Mouse (Mus musculus) MEL (cell line): ENCODE results near the gene Fcgr3. TPM values are rescaled to one million over a fixed set of nuclear protein-coding genes. Genes with fewer than 3 reads are reported as not detected.

Experiments used
- DNase-seq: peaks from one replicate; pipeline ENCODE4 v3.0.0; 2011; ENCODE audit warnings: low read depth, low spot score
- H3K27ac ChIP-seq: 2 replicates; pipeline ENCODE4 v1.5.1; 2012; ENCODE audit warnings: low read depth, mild to moderate bottlenecking, control low read depth, low read length, moderate library complexity; ENCODE audit not compliant: control insufficient read depth
- H3K27me3 ChIP-seq, 2 experiments: fragments of 150-350 bp in 1 of 2; sonication (generic) in 1 of 2; 2 replicates each; pipeline ENCODE4 v1.6.1; 2012; ENCODE audit warnings: low read length in 2 of 2, mild to moderate bottlenecking in 2 of 2, improper control_type of control experiment in 1 of 2, moderate library complexity in 1 of 2; ENCODE audit not compliant: insufficient read depth in 2 of 2, control insufficient read depth in 1 of 2
- H3K36me3 ChIP-seq, 2 experiments: 2 replicates each; pipeline ENCODE4 v1.6.1; 2012 to 2014; ENCODE audit warnings: low read length in 2 of 2, improper control_type of control experiment in 1 of 2, inconsistent platforms in 1 of 2, mild to moderate bottlenecking in 1 of 2; ENCODE audit not compliant: insufficient read depth in 2 of 2, control insufficient read depth in 1 of 2
- H3K4me1 ChIP-seq, 2 experiments: fragments of 150-350 bp in 1 of 2; sonication (generic) in 1 of 2; 2 replicates each; pipeline ENCODE4 v1.6.1; 2012; ENCODE audit warnings: low read length in 2 of 2, improper control_type of control experiment in 1 of 2, mild to moderate bottlenecking in 1 of 2; ENCODE audit not compliant: insufficient read depth in 2 of 2, control insufficient read depth in 1 of 2
- H3K4me3 ChIP-seq, 2 experiments: fragments of 150-350 bp in 1 of 2; sonication (generic) in 1 of 2; 2 replicates each; pipeline ENCODE4 v1.5.1; 2012; ENCODE audit warnings: low read depth in 2 of 2, low read length in 2 of 2, mild to moderate bottlenecking in 2 of 2, moderate library complexity in 2 of 2, control low read depth in 1 of 2, improper control_type of control experiment in 1 of 2; ENCODE audit not compliant: control insufficient read depth in 1 of 2, insufficient read depth in 1 of 2
- H3K79me2 ChIP-seq: 2 replicates; pipeline ENCODE4 v1.6.1; 2012; ENCODE audit warnings: mild to moderate bottlenecking, low read length, moderate library complexity; ENCODE audit not compliant: control insufficient read depth, poor library complexity, insufficient read depth
- H3K9ac ChIP-seq: 2 replicates; pipeline ENCODE4 v1.6.1; 2012; ENCODE audit warnings: low read depth, mild to moderate bottlenecking, control low read depth, low read length, moderate library complexity; ENCODE audit not compliant: control insufficient read depth, poor library complexity, severe bottlenecking
- H3K9me3 ChIP-seq: fragments of 150-350 bp; sonication (generic); replicated peaks from 2 replicates; pipeline ENCODE4 v1.6.1; 2012; ENCODE audit warnings: mild to moderate bottlenecking, low read length, improper control_type of control experiment, moderate library complexity; ENCODE audit not compliant: insufficient read depth
- BHLHE40 ChIP-seq: IDR thresholded peaks from 2 replicates; pipeline ENCODE4 v1.6.1; 2012; ENCODE audit warnings: low read depth, mild to moderate bottlenecking, inconsistent platforms, low read length, improper control_type of control experiment, borderline replicate concordance
- CHD1 ChIP-seq: IDR thresholded peaks from 2 replicates; pipeline ENCODE4 v1.6.1; 2012; ENCODE audit warnings: low read depth, mild to moderate bottlenecking, inconsistent platforms, low read length, improper control_type of control experiment
- CHD2 ChIP-seq: IDR thresholded peaks from 2 replicates; pipeline ENCODE4 v1.6.1; 2011; ENCODE audit warnings: low read length, improper control_type of control experiment
- CTCF ChIP-seq, 3 experiments: IDR thresholded peaks in 2 of 3; conservative IDR thresholded peaks in 1 of 3; 2 replicates each; pipeline ENCODE4 v1.5.1; 2011 to 2012; ENCODE audit warnings: low read length in 3 of 3, low read depth in 2 of 3, mild to moderate bottlenecking in 2 of 3, improper control_type of control experiment in 1 of 3, inconsistent platforms in 1 of 3, mixed read lengths in 1 of 3, moderate library complexity in 1 of 3; ENCODE audit not compliant: control insufficient read depth in 1 of 3, insufficient read depth in 1 of 3, poor library complexity in 1 of 3, severe bottlenecking in 1 of 3
- E2F4 ChIP-seq: IDR thresholded peaks from 2 replicates; pipeline ENCODE4 v1.6.1; 2011; ENCODE audit warnings: low read depth, low read length, improper control_type of control experiment, borderline replicate concordance
- ELF1 ChIP-seq: IDR thresholded peaks from 2 replicates; pipeline ENCODE4 v1.6.1; 2014; ENCODE audit warnings: low read depth, mild to moderate bottlenecking, inconsistent platforms, low read length, improper control_type of control experiment, moderate library complexity
- EP300 ChIP-seq, 2 experiments: IDR thresholded peaks; 2 replicates each; pipeline ENCODE4 v1.6.1; 2011; ENCODE audit warnings: improper control_type of control experiment in 2 of 2, low read length in 2 of 2, low read depth in 1 of 2, mild to moderate bottlenecking in 1 of 2
- GATA1 ChIP-seq: IDR thresholded peaks from 2 replicates; pipeline ENCODE4 v1.6.1; 2011; ENCODE audit warnings: low read depth, low read length, improper control_type of control experiment
- HCFC1 ChIP-seq: IDR thresholded peaks from 2 replicates; pipeline ENCODE4 v1.6.1; 2012; ENCODE audit warnings: low read depth, mild to moderate bottlenecking, inconsistent platforms, low read length, improper control_type of control experiment, moderate library complexity
- JUND ChIP-seq: IDR thresholded peaks from 2 replicates; pipeline ENCODE4 v1.6.1; 2011; ENCODE audit warnings: low read depth, mild to moderate bottlenecking, improper control_type of control experiment, low read length
- KAT2A ChIP-seq: conservative IDR thresholded peaks from 2 replicates; pipeline ENCODE4 v1.6.1; 2012; ENCODE audit warnings: low read depth, low read length, improper control_type of control experiment, inconsistent platforms
- MAFK ChIP-seq: IDR thresholded peaks from 2 replicates; pipeline ENCODE4 v1.6.1; 2011; ENCODE audit warnings: low read depth, mild to moderate bottlenecking, low read length, improper control_type of control experiment, borderline replicate concordance
- MAX ChIP-seq: IDR thresholded peaks from 2 replicates; pipeline ENCODE4 v1.6.1; 2011; ENCODE audit warnings: low read length, improper control_type of control experiment
- MAZ ChIP-seq: IDR thresholded peaks from 2 replicates; pipeline ENCODE4 v1.6.1; 2012; ENCODE audit warnings: low read depth, mild to moderate bottlenecking, inconsistent platforms, low read length, improper control_type of control experiment
- MEF2A ChIP-seq: IDR thresholded peaks from 2 replicates; pipeline ENCODE4 v1.6.1; 2014; ENCODE audit warnings: low read depth, mild to moderate bottlenecking, inconsistent platforms, low read length, improper control_type of control experiment; ENCODE audit not compliant: poor library complexity, insufficient replicate concordance, severe bottlenecking; ENCODE audit errors: extremely low read depth
- MXI1 ChIP-seq: IDR thresholded peaks from 2 replicates; pipeline ENCODE4 v1.6.1; 2011; ENCODE audit warnings: mild to moderate bottlenecking, low read depth, low read length, improper control_type of control experiment
- MYB ChIP-seq: IDR thresholded peaks from 2 replicates; pipeline ENCODE4 v1.6.1; 2011; ENCODE audit warnings: mild to moderate bottlenecking, low read depth, low read length, improper control_type of control experiment
- MYC ChIP-seq: IDR thresholded peaks from 2 replicates; pipeline ENCODE4 v1.6.1; 2011; ENCODE audit warnings: low read depth, mild to moderate bottlenecking, low read length, improper control_type of control experiment, moderate library complexity
- NELFE ChIP-seq: IDR thresholded peaks from 2 replicates; pipeline ENCODE4 v1.6.1; 2011; ENCODE audit warnings: low read depth, low read length, improper control_type of control experiment
- NRF1 ChIP-seq: IDR thresholded peaks from 2 replicates; pipeline ENCODE4 v1.6.1; 2014; ENCODE audit warnings: low read depth, mild to moderate bottlenecking, inconsistent platforms, low read length, improper control_type of control experiment, moderate library complexity; ENCODE audit not compliant: poor library complexity, insufficient read depth, severe bottlenecking
- POLR2AphosphoS2 ChIP-seq: IDR thresholded peaks from 2 replicates; pipeline ENCODE4 v1.6.1; 2011; ENCODE audit warnings: low read length, improper control_type of control experiment
- POLR2AphosphoS5 ChIP-seq: IDR thresholded peaks from 2 replicates; pipeline ENCODE4 v1.6.1; 2012; ENCODE audit warnings: low read depth, borderline replicate concordance, mild to moderate bottlenecking, inconsistent platforms, low read length, moderate library complexity, mixed read lengths
- RAD21 ChIP-seq: IDR thresholded peaks from 2 replicates; pipeline ENCODE4 v1.6.1; 2011; ENCODE audit warnings: mild to moderate bottlenecking, low read depth, low read length, improper control_type of control experiment
- RCOR1 ChIP-seq: IDR thresholded peaks from 2 replicates; pipeline ENCODE4 v1.6.1; 2012; ENCODE audit warnings: low read depth, mild to moderate bottlenecking, inconsistent platforms, low read length, improper control_type of control experiment
- SIN3A ChIP-seq: IDR thresholded peaks from 2 replicates; pipeline ENCODE4 v1.6.1; 2012; ENCODE audit warnings: low read length, improper control_type of control experiment, inconsistent platforms
- SMC3 ChIP-seq: IDR thresholded peaks from 2 replicates; pipeline ENCODE4 v1.6.1; 2011; ENCODE audit warnings: low read depth, low read length, improper control_type of control experiment
- TAL1 ChIP-seq: IDR thresholded peaks from 2 replicates; pipeline ENCODE4 v1.6.1; 2012; ENCODE audit warnings: mild to moderate bottlenecking, inconsistent platforms, low read length, moderate library complexity, mixed read lengths
- TBP ChIP-seq: IDR thresholded peaks from 2 replicates; pipeline ENCODE4 v1.8.0; 2011; ENCODE audit warnings: low read depth, low read length, improper control_type of control experiment
- TCF12 ChIP-seq: IDR thresholded peaks from 2 replicates; pipeline ENCODE4 v1.6.1; 2014; ENCODE audit warnings: low read depth, mild to moderate bottlenecking, inconsistent platforms, low read length, improper control_type of control experiment, moderate library complexity
- UBTF ChIP-seq: IDR thresholded peaks from 2 replicates; pipeline ENCODE4 v1.6.1; 2012; ENCODE audit warnings: low read depth, mild to moderate bottlenecking, inconsistent platforms, low read length, improper control_type of control experiment, moderate library complexity, borderline replicate concordance; ENCODE audit not compliant: insufficient read depth
- USF2 ChIP-seq, 2 experiments: IDR thresholded peaks; 2 replicates each; pipeline ENCODE4 v1.6.1; 2011 to 2012; ENCODE audit warnings: improper control_type of control experiment in 2 of 2, low read length in 2 of 2, borderline replicate concordance in 1 of 2, inconsistent platforms in 1 of 2, low read depth in 1 of 2, mild to moderate bottlenecking in 1 of 2; ENCODE audit not compliant: insufficient read depth in 1 of 2
- ZC3H11A ChIP-seq: IDR thresholded peaks from 2 replicates; pipeline ENCODE4 v1.6.1; 2012; ENCODE audit warnings: low read depth, mild to moderate bottlenecking, inconsistent platforms, low read length, improper control_type of control experiment
- ZKSCAN1 ChIP-seq: IDR thresholded peaks from 2 replicates; pipeline ENCODE4 v1.6.1; 2012; ENCODE audit warnings: low read depth, mild to moderate bottlenecking, inconsistent platforms, low read length, improper control_type of control experiment, moderate library complexity
- ZMIZ1 ChIP-seq: IDR thresholded peaks from 2 replicates; pipeline ENCODE4 v1.6.1; 2012; ENCODE audit warnings: low read depth, mild to moderate bottlenecking, inconsistent platforms, low read length, improper control_type of control experiment, moderate library complexity
- ZNF384 ChIP-seq: IDR thresholded peaks from 2 replicates; pipeline ENCODE4 v1.6.1; 2012; ENCODE audit warnings: low read depth, mild to moderate bottlenecking, inconsistent platforms, low read length, improper control_type of control experiment
- polyA plus RNA-seq, 2 experiments: library from polyadenylated mRNA; stranded (reverse) in 1 of 2; unstranded in 1 of 2; fragments of >175 nt in 1 of 2; fragments of >200 nt in 1 of 2; gene quantifications; 2 replicates each; pipeline versions ENCODE4 v1.2.1 to v1.2.4; 2012; ENCODE audit warnings: low replicate concordance in 2 of 2, low read depth in 1 of 2; ENCODE audit not compliant: insufficient read length in 2 of 2, insufficient read depth in 1 of 2, missing spikeins in 1 of 2
- total RNA-seq: library from RNA; depleted of rRNA; stranded (reverse); fragments of 300-350 nt; gene quantifications from 2 replicates; pipeline ENCODE4 v1.2.3, GENCODE M21; 2012

The Fcgr3 gene
- total and polyA plus RNA-seq, 3 experiments: 0.39 to 6.1 TPM; not detected in 1

DNA sequence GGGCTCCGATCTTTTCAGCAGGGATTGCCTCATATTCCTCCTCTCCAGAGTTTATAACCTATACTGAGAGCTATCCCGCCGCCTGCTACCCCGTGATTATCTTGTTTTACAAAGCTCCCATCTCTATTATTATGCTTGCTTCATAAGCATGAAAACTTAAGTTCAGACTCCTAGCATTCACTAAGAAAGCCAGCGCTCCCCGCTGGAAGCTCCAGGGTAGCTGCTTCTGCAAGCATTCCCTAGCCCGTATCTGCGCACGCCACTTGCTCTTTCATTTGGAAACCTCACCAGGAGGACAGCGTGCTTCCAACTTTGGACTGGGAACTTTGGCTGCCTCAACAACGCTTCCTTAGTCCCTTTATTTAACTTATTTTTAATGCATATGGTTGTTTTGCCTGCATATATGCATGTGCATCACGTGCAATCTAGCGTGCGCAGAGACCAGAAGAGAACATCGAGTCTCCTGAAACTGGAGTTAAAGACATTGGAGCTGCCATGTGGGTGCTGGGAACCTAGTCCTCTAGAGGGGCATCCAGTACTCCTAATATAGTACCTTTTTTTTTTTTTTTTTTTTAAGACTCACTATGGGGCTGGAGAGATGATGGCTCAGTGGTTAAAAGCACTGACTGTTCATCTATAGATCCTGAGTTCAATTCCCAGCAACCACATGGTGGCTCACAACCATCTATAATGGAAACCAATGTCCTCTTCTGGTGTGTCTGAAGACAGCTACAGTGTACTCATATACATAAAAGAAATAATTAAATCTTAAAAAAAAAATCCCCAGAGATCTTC is 47.2 kb upstream of the Fcgr3 start:
- no peaks in the 10 kb centered on the region for H3K9me3 ChIP-seq
- peaks cover 0 to 17% of the 10 kb centered on the region in 2 experiments; a peak in 2 of 4 replicates for H3K36me3 ChIP-seq
- peak overlapping the region; percentile 42 to 77 for H3K4me3 ChIP-seq
- H3K27me3 ChIP-seq: no peaks in the 10 kb centered on the region
- H3K27ac ChIP-seq: peak overlapping the region; percentile 73
- peaks cover 8 to 15% of the 10 kb centered on the region in 2 experiments for H3K4me1 ChIP-seq
- no peaks in the 10 kb centered on the region; the same call in 1 of the 2 replicates for H3K79me2 ChIP-seq
- peak; percentile 81 for DNase-seq
- peak overlapping the region; percentile 75 for H3K9ac ChIP-seq
- TF ChIP-seq JUND (no peak), ELF1 (no peak), ZC3H11A (0 out of 2 replicates have a peak, but pooled peaks have one; percentile 0), MAZ (0 out of 2 replicates have a peak, but pooled peaks have one; percentile 55), SMC3 (peak; percentile 11; the same call in 1 of the 2 replicates), NELFE (0 out of 2 replicates have a peak, but pooled peaks have one; percentile 28), E2F4 (no peak), MEF2A (no peak), RCOR1 (no peak), ZNF384 (peak; percentile 79), BHLHE40 (no peak), POLR2AphosphoS2 (no peak), TAL1 (no peak), POLR2AphosphoS5 (no peak), MAX (peak; percentile 83), CHD2 (no peak), CHD1 (0 out of 2 replicates have a peak, but pooled peaks have one; percentile 78), EP300 (IDR thresholded peaks at IDR 0.05; ENCODE audit: low read depth in 1 of 2, low read length in 2 of 2) (no peak), MAFK (no peak), MXI1 (peak; percentile 93), ZMIZ1 (no peak), SIN3A (peak; percentile 54), UBTF (no peak), GATA1 (no peak), TCF12 (0 out of 2 replicates have a peak, but pooled peaks have one; percentile 3), NRF1 (peak; percentile 45; the same call in 1 of the 2 replicates), HCFC1 (no peak), MYC (peak; percentile 90; the same call in 1 of the 2 replicates), USF2 (IDR thresholded peaks at IDR 0.05; ENCODE audit: borderline replicate concordance in 1 of 2, insufficient read depth in 1 of 2, low read depth in 1 of 2, low read length in 2 of 2) (no peak), KAT2A (peak; percentile 29; the same call in 1 of the 2 replicates), CTCF (IDR thresholded peaks at IDR 0.05 in 2 of 3, conservative IDR thresholded peaks at IDR 0.05 in 1 of 3; ENCODE audit: control insufficient read depth in 1 of 3, insufficient read depth in 1 of 3, low read depth in 2 of 3, low read length in 3 of 3, poor library complexity in 1 of 3, severe bottlenecking in 1 of 3) (no peak; a peak in 1 of 6 replicates), ZKSCAN1 (no peak), RAD21 (no peak), MYB (no peak), TBP (no peak; the same call in 1 of the 2 replicates)
